Mouse (Mus musculus) heart, embryonic 16.5 days (tissue): Measurements from ENCODE around the gene Lhx4. TPM values are rescaled to one million over a fixed set of nuclear protein-coding genes. Genes with fewer than 3 reads are reported as not detected.

Source experiments
- ATAC-seq: fragments of 200-750 bp; cut with Nextera tagmentation; replicated peaks from 2 replicates; pipeline ENCODE4 v1.8.0; 2017; ENCODE audit warnings: moderate number of reproducible peaks; ENCODE audit not compliant: insufficient read depth, low FRiP score; ENCODE audit errors: extremely low read depth
- H3K27ac ChIP-seq: fragments of 300-500 bp; sonication (generic); 2 replicates; pipeline ENCODE4 v1.5.1; 2014; ENCODE audit warnings: mild to moderate bottlenecking, low read length, control low read depth, moderate library complexity
- H3K27me3 ChIP-seq: fragments of 300-500 bp; sonication (generic); 2 replicates; pipeline ENCODE4 v1.6.1; 2014; ENCODE audit warnings: low read length, mixed read lengths; ENCODE audit not compliant: control insufficient read depth, insufficient read depth
- H3K36me3 ChIP-seq: fragments of 300-500 bp; sonication (generic); 2 replicates; pipeline ENCODE4 v1.6.1; 2014; ENCODE audit not compliant: control insufficient read depth, insufficient read depth
- H3K4me1 ChIP-seq: fragments of 300-500 bp; sonication (generic); 2 replicates; pipeline ENCODE4 v1.6.1; 2014; ENCODE audit warnings: low read length, mixed read lengths; ENCODE audit not compliant: control insufficient read depth, insufficient read depth
- H3K4me2 ChIP-seq: fragments of 300-500 bp; sonication (generic); 2 replicates; pipeline ENCODE4 v1.6.1; 2014; ENCODE audit warnings: low read depth, mild to moderate bottlenecking, control low read depth, low read length
- H3K4me3 ChIP-seq: fragments of 300-500 bp; sonication (generic); 2 replicates; pipeline ENCODE4 v1.5.1; 2014; ENCODE audit warnings: mild to moderate bottlenecking, control low read depth, low read length
- H3K9ac ChIP-seq: fragments of 300-500 bp; sonication (generic); 2 replicates; pipeline ENCODE4 v1.6.1; 2014; ENCODE audit warnings: low read length, control low read depth
- H3K9me3 ChIP-seq: fragments of 300-500 bp; sonication (generic); replicated peaks from 2 replicates; pipeline ENCODE4 v1.6.1; 2016; ENCODE audit warnings: low read length; ENCODE audit not compliant: control insufficient read depth
- WGBS: fragments of 180-500 bp; shearing (Covaris S2); extraction: QIAGEN DNeasy Blood & Tissue Kit; methylation state at CpG from one replicate; pipeline ENCODE4 v1.1.7; 2014; 5-methylcytosine and 5-hydroxymethylcytosine counted together
- polyA plus RNA-seq: library from polyadenylated mRNA; unstranded; fragments of >200 nt; fragmentation: Nextera tagmentation; extraction: Ambion mirVana; gene quantifications from 2 replicates; pipeline ENCODE4 v1.2.1, GENCODE M21; 2015

Gene Lhx4
- polyA plus RNA-seq, 1 experiment from 2014 or later = not detected

GRCm38 (mm10) chr1:155750517-155751178 lies 836 bp downstream of the Lhx4 start:
- no peak for ATAC-seq
- Histone ChIP-seq H3K4me2 (no peak overlapping the region), H3K27ac (no peak overlapping the region), H3K9me3 (no peaks in the 10 kb centered on the region), H3K9ac (no peak overlapping the region), H3K4me3 (no peak overlapping the region), H3K4me1 (no peaks in the 10 kb centered on the region), H3K27me3 (peaks cover 71% of the 10 kb centered on the region), H3K36me3 (no peaks in the 10 kb centered on the region)
- WGBS = 19% methylated on average over 11 of the region's 11 CpGs

GRCm38 (mm10) chr1:155747911-155748310 lies 3.6 kb downstream of the Lhx4 start:
- no peak overlapping the region for H3K4me3 ChIP-seq
- 69% methylated on average over 5 of the region's 5 CpGs for WGBS
- H3K4me2 ChIP-seq = no peak overlapping the region
- H3K27ac ChIP-seq = no peak overlapping the region
- peaks cover 2% of the 10 kb centered on the region for H3K4me1 ChIP-seq
- peaks cover 80% of the 10 kb centered on the region for H3K27me3 ChIP-seq
- H3K9ac ChIP-seq = no peak overlapping the region
- H3K9me3 ChIP-seq = no peaks in the 10 kb centered on the region
- ATAC-seq = no peak
- H3K36me3 ChIP-seq = no peaks in the 10 kb centered on the region

- H3K9me3 ChIP-seq = no peaks in the 10 kb centered on the region
- no peak for ATAC-seq
- no peak overlapping the region for H3K4me2 ChIP-seq
- no peaks in the 10 kb centered on the region for H3K36me3 ChIP-seq
- WGBS = 14% methylated on average over 8 of the region's 8 CpGs
- H3K27me3 ChIP-seq = peaks cover 81% of the 10 kb centered on the region
- H3K4me1 ChIP-seq = peaks cover 11% of the 10 kb centered on the region
- H3K9ac ChIP-seq = no peak overlapping the region
- H3K27ac ChIP-seq = no peak overlapping the region
- no peak overlapping the region for H3K4me3 ChIP-seq
Observed at GRCm38 (mm10) chr1:155747011-155747410, 4.5 kb downstream of the Lhx4 start.

GRCm38 (mm10) chr1:155742411-155743363 lies 8.8 kb downstream of the Lhx4 start:
- Histone ChIP-seq H3K9ac (peak overlapping the region; percentile 54), H3K4me1 (peaks cover 31% of the 10 kb centered on the region), H3K9me3 (no peaks in the 10 kb centered on the region), H3K36me3 (no peaks in the 10 kb centered on the region), H3K4me3 (peak overlapping the region; percentile 70), H3K27ac (no peak overlapping the region), H3K4me2 (peak overlapping the region; percentile 98), H3K27me3 (peaks cover 87% of the 10 kb centered on the region)
- WGBS = under 1% methylated on average over 81 of the region's 81 CpGs
- peak; percentile 49; the same call in 1 of the 2 replicates for ATAC-seq

GRCm38 (mm10) chr1:155741988-155742387 lies 9.5 kb downstream of the Lhx4 start:
- Histone ChIP-seq H3K9me3 (no peaks in the 10 kb centered on the region), H3K4me1 (peaks cover 33% of the 10 kb centered on the region), H3K4me3 (peak overlapping the region; percentile 70), H3K27ac (no peak overlapping the region), H3K27me3 (peaks cover 87% of the 10 kb centered on the region), H3K4me2 (peak overlapping the region; percentile 98), H3K36me3 (no peaks in the 10 kb centered on the region), H3K9ac (peak overlapping the region; percentile 54)
- under 1% methylated on average over 26 of the region's 26 CpGs for WGBS
- 0 out of 2 replicates have a peak, but pooled peaks have one; percentile 34 for ATAC-seq

GRCm38 (mm10) chr1:155741378-155741945 lies 10.0 kb downstream of the Lhx4 start:
- under 1% methylated on average over 34 of the region's 34 CpGs for WGBS
- peaks cover 87% of the 10 kb centered on the region for H3K27me3 ChIP-seq
- H3K9ac ChIP-seq = no peak overlapping the region
- no peaks in the 10 kb centered on the region for H3K36me3 ChIP-seq
- no peak for ATAC-seq
- H3K4me2 ChIP-seq = peak overlapping the region; percentile 98
- H3K27ac ChIP-seq = no peak overlapping the region
- peak overlapping the region; percentile 70 for H3K4me3 ChIP-seq
- H3K4me1 ChIP-seq = peaks cover 36% of the 10 kb centered on the region
- no peaks in the 10 kb centered on the region for H3K9me3 ChIP-seq

GRCm38 (mm10) chr1:155740622-155741377 lies 10.7 kb downstream of the Lhx4 start:
- Histone ChIP-seq H3K4me1 (peaks cover 36% of the 10 kb centered on the region), H3K9me3 (no peaks in the 10 kb centered on the region), H3K4me3 (peak overlapping the region; percentile 70), H3K27ac (no peak overlapping the region), H3K4me2 (peak overlapping the region; percentile 98), H3K27me3 (peaks cover 84% of the 10 kb centered on the region), H3K9ac (no peak overlapping the region), H3K36me3 (no peaks in the 10 kb centered on the region)
- WGBS = under 1% methylated on average over 44 of the region's 44 CpGs
- no peak for ATAC-seq

- H3K9ac ChIP-seq = no peak overlapping the region
- H3K27ac ChIP-seq = no peak overlapping the region
- 1% methylated on average over 25 of the region's 25 CpGs for WGBS
- peak overlapping the region; percentile 10; the same call in 1 of the 2 replicates for H3K4me2 ChIP-seq
- H3K4me1 ChIP-seq = peaks cover 34% of the 10 kb centered on the region
- H3K4me3 ChIP-seq = peak overlapping the region; percentile 6; the same call in 1 of the 2 replicates
- peaks cover 91% of the 10 kb centered on the region for H3K27me3 ChIP-seq
- ATAC-seq = no peak
- no peaks in the 10 kb centered on the region for H3K36me3 ChIP-seq
- no peaks in the 10 kb centered on the region for H3K9me3 ChIP-seq
Observed at GRCm38 (mm10) chr1:155737809-155738383, 13.6 kb downstream of the Lhx4 start.
